Mouse (Mus musculus): ENCODE measurements around the gene Kifc5b.

DNA sequence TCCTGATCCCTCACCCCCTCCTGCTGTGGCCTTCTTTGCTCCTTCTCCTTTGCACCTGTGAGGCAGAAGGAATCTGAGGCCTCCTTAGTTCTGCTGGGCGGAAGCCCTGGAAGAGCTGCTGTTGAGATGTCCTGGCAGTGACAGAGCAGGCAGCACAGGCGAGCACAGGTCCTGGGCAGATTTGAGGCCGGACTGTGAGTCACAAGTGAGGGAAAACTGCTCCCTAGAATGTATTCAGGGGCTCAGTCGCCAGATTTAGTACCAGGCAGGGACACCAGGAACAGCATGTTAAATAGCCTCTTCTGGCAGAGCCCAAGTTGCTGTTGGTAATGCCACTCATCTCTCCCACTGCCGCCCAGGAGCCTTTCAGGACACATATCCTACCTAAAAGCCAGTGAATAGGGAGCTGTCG, 51.3 kb downstream of the Kifc5b start:
- TF ChIP-seq POLR2A (IDR thresholded peaks at IDR 0.05; ENCODE audit: insufficient read depth, low read length) (no peak), EP300 (IDR thresholded peaks at IDR 0.05; ENCODE audit: insufficient read depth, low read depth, low read length) (no peak), CTCF (IDR thresholded peaks at IDR 0.05; ENCODE audit: low read depth, low read length) (no peak)

Measured in ES-Bruce4 (cell line).